Mouse (Mus musculus) lung, postnatal 0 days (tissue): Measurements from ENCODE around the gene Prr22. TPM values are rescaled to one million over a fixed set of nuclear protein-coding genes. Genes with fewer than 3 reads are reported as not detected.

Experiments used
- ATAC-seq: fragments of 200-750 bp; cut with Nextera tagmentation; 2 replicates; pipeline ENCODE4 v1.8.0; 2017; ENCODE audit warnings: moderate library complexity
- DNase-seq: peaks from one replicate; pipeline ENCODE4 v3.0.0-alpha.2; 2016; ENCODE audit warnings: low spot score
- H3K27ac ChIP-seq: fragments of 300-500 bp; sonication (generic); 2 replicates; pipeline ENCODE4 v1.5.1; 2014; ENCODE audit warnings: antibody characterized with exemption, mild to moderate bottlenecking, low read length, mixed read lengths
- H3K27me3 ChIP-seq: fragments of 300-500 bp; sonication (generic); replicated peaks from 2 replicates; pipeline ENCODE4 v1.6.1; 2014; ENCODE audit warnings: low read length, mixed read lengths; ENCODE audit not compliant: insufficient read depth
- H3K36me3 ChIP-seq: fragments of 300-500 bp; sonication (generic); 2 replicates; pipeline ENCODE4 v1.6.1; 2014; ENCODE audit warnings: low read length, mixed read lengths; ENCODE audit not compliant: insufficient read depth
- H3K4me1 ChIP-seq: fragments of 300-500 bp; sonication (generic); 2 replicates; pipeline ENCODE4 v1.6.1; 2014; ENCODE audit warnings: antibody characterized with exemption, low read depth, low read length, mixed read lengths; ENCODE audit not compliant: insufficient read depth
- H3K4me2 ChIP-seq: fragments of 300-500 bp; sonication (generic); replicated peaks from 2 replicates; pipeline ENCODE4 v1.6.1; 2014; ENCODE audit warnings: low read depth, mild to moderate bottlenecking, low read length, moderate library complexity, mixed read lengths
- H3K4me3 ChIP-seq: fragments of 300-500 bp; sonication (generic); 2 replicates; pipeline ENCODE4 v1.5.1; 2014; ENCODE audit warnings: low read depth, low read length
- H3K9ac ChIP-seq: fragments of 300-500 bp; sonication (generic); replicated peaks from 2 replicates; pipeline ENCODE4 v1.6.1; 2014; ENCODE audit warnings: low read depth, mild to moderate bottlenecking
- H3K9me3 ChIP-seq: fragments of 300-500 bp; sonication (generic); 2 replicates; pipeline ENCODE4 v1.6.1; 2016; ENCODE audit warnings: low read length, mixed read lengths
- CTCF ChIP-seq: IDR thresholded peaks from 2 replicates; pipeline ENCODE4 v1.5.1; 2016; ENCODE audit warnings: antibody characterized with exemption, mild to moderate bottlenecking
- EP300 ChIP-seq: IDR thresholded peaks from 2 replicates; pipeline ENCODE4 v1.6.1; 2016; ENCODE audit warnings: antibody characterized with exemption, mild to moderate bottlenecking, control low read depth
- WGBS: fragments of 180-500 bp; shearing (Covaris S2); extraction: QIAGEN DNeasy Blood & Tissue Kit; methylation state at CpG from one replicate; pipeline ENCODE4 v1.1.7; 2014; 5-methylcytosine and 5-hydroxymethylcytosine counted together
- polyA plus RNA-seq: library from polyadenylated mRNA; unstranded; fragments of >200 nt; fragmentation: Nextera tagmentation; extraction: Ambion mirVana; gene quantifications from 2 replicates; pipeline ENCODE4 v1.2.1, GENCODE M21; 2015

Gene Prr22
- polyA plus RNA-seq, 1 experiment from 2014 or later = 0.23 TPM

DNA sequence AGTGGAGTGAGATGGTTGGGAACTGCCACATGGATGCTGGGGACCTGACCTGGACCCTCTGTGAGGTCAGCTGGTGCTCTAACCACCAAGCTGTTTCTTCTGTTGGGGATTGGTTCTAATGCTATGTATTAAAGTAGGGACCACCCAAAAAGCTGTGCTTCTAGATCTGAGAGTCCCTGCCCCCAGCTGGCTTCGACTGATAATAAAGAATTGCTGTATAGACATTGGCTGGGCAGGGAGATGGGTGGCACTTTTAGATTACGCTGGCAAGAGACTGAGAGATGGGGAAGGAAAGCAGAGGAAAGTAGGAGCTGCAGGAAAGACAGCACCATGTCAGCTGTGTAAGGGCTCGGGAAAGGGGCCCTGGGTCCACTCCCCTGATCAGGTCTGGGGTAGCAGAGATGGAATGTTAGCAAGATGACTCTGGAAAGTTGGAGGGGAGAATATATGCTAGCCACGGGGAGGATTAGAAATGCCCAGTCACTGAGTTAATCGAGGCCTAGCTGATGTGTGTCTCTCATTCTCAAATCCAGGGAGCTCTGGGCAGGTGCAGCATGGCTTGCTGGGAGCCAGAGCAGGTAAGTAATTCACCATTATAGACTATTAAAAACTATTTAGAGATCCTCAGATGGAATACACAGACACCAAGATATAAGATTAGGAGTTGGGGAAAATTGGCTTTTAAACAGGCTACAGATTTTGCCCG lies 23.7 kb downstream of the Prr22 start:
- no peak overlapping the region for H3K27ac ChIP-seq
- no peak overlapping the region for H3K4me3 ChIP-seq
- WGBS = 61% methylated on average over 6 of the region's 6 CpGs
- no peaks in the 10 kb centered on the region for H3K9me3 ChIP-seq
- no peaks in the 10 kb centered on the region for H3K36me3 ChIP-seq
- DNase-seq (no peak), ATAC-seq (no peak)
- no peak overlapping the region for H3K4me2 ChIP-seq
- no peak for TF ChIP-seq EP300
- H3K9ac ChIP-seq = no peak overlapping the region
- no peaks in the 10 kb centered on the region for H3K4me1 ChIP-seq
- no peaks in the 10 kb centered on the region for H3K27me3 ChIP-seq

DNA sequence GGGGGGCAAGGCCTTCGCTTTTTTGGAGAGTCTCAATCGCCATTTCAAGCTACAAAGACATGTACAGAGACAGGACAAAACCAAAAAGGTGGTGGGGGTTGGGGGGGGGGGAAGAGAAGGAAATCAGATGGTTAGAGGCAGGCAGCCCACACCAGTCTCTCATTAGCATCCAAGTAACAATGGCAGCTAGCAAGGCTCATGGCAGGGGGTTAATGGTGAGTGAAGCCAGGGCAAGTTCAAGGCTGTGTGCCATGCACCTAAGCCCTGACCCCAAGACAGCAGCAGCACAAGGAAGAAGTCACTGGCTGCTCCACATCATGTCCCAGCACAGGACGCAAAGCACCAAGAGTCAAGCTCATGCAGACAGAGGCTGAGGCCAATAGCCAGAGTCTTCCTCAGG lies 29.2 kb downstream of the Prr22 start:
- Histone ChIP-seq H3K4me3 (no peak overlapping the region), H3K4me2 (no peak overlapping the region), H3K36me3 (no peaks in the 10 kb centered on the region), H3K27me3 (no peaks in the 10 kb centered on the region), H3K9me3 (no peaks in the 10 kb centered on the region), H3K4me1 (no peaks in the 10 kb centered on the region), H3K9ac (no peak overlapping the region), H3K27ac (no peak overlapping the region)
- no peak for DNase-seq
- WGBS = 84% methylated on average over 3 of the region's 3 CpGs
- ATAC-seq = no peak
- TF ChIP-seq CTCF = no peak
- no peak for TF ChIP-seq EP300

DNA sequence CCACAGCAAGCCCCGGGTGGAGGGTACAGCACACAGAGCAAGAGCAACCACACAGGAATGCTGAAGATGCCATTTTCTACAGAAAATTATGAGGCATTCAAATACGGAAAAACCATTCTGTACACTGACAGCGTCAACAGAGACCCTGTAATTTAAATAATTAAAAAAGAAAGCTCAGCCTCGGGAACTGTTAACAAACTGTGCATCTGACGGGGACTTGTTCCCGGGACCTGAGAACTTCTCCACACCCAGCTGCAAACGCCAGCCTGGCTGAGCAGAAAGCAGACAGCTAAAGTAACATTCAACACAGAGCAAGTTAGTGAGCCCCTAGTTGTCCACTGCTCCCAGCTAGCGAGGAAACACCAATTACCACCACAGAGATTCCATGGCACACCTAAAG lies 32.0 kb downstream of the Prr22 start:
- Histone ChIP-seq H3K9me3 (no peaks in the 10 kb centered on the region), H3K4me1 (no peaks in the 10 kb centered on the region), H3K27ac (no peak overlapping the region), H3K4me3 (no peak overlapping the region), H3K9ac (no peak overlapping the region), H3K27me3 (no peaks in the 10 kb centered on the region), H3K36me3 (no peaks in the 10 kb centered on the region), H3K4me2 (no peak overlapping the region)
- no peak for ATAC-seq
- TF ChIP-seq EP300 = no peak
- TF ChIP-seq CTCF = no peak
- DNase-seq = no peak
- WGBS = 75% methylated on average over 8 of the region's 8 CpGs

DNA sequence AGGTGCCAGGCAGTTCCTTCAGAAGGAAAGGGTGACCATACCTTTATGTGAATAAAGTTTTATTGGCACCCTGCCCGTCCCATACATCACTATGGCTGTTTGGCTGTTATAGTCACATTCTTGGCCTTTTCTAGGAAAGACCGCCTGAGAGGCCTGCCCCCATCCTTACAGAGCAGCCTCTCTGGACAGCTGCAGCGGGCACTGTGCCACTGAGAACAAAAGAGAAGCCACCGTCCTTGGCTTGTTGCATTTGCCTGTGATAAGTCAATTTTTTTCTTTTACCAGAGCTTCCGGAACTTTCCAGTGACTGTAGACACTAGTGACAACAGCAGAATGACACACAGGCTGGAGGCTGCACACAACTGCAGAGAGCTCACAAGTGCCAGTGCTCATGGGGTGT lies 34.9 kb downstream of the Prr22 start:
- H3K4me2 ChIP-seq = no peak overlapping the region
- WGBS = 45% methylated on average over 5 of the region's 5 CpGs
- ATAC-seq = no peak
- no peaks in the 10 kb centered on the region for H3K9me3 ChIP-seq
- H3K4me3 ChIP-seq = no peak overlapping the region
- TF ChIP-seq CTCF (no peak), EP300 (no peak)
- H3K9ac ChIP-seq = no peak overlapping the region
- H3K4me1 ChIP-seq = no peaks in the 10 kb centered on the region
- no peaks in the 10 kb centered on the region for H3K36me3 ChIP-seq
- H3K27me3 ChIP-seq = no peaks in the 10 kb centered on the region
- no peak for DNase-seq
- no peak overlapping the region for H3K27ac ChIP-seq

DNA sequence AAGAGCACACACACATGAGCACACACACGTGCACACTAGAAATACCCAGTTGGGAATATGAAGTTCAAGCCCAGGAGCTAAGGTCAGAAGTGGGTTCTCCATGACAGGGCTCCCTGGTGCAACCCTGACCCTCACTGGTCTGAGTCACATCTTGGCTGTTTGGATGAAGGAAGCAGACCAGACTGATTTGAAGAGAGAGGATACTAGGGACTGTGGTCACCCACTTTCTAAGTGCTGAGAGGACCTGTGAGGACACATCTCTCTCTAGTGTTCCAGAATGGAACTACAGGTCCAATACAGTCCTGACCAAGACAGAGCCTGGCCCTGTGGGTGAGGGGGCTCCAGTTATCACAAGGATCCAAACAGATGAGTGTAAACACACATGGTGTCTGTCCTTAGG lies 35.7 kb downstream of the Prr22 start:
- Histone ChIP-seq H3K4me1 (peaks cover 7% of the 10 kb centered on the region; the same call in 1 of the 2 replicates), H3K27ac (no peak overlapping the region), H3K4me2 (no peak overlapping the region), H3K36me3 (no peaks in the 10 kb centered on the region), H3K27me3 (no peaks in the 10 kb centered on the region), H3K4me3 (no peak overlapping the region), H3K9ac (no peak overlapping the region), H3K9me3 (no peaks in the 10 kb centered on the region)
- TF ChIP-seq EP300 (no peak), CTCF (peak; percentile 50)
- no peak for ATAC-seq
- no peak for DNase-seq
- WGBS = 100% methylated on average over 1 of the region's 1 CpGs

DNA sequence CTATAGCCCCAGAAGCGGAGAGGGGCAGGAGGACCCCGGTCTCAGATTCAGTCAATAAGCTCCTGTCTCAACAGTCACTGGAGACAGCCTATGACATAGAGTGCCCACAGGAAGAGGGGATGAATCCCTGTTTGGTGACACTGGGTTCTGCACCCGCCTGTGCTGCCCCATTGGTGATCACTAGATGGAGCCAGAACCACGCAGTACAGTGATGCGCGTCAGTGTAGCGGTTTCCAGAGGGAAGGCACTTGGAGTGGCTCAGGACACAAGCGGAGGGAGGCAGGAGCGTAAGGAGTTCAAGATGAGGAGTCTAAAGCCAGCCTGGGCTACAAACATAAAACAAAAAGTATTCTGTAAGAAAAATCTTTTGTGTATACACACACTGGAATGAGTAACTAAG lies 38.5 kb downstream of the Prr22 start:
- Histone ChIP-seq H3K27ac (no peak overlapping the region), H3K9ac (no peak overlapping the region), H3K36me3 (no peaks in the 10 kb centered on the region), H3K27me3 (no peaks in the 10 kb centered on the region), H3K4me2 (no peak overlapping the region), H3K9me3 (no peaks in the 10 kb centered on the region), H3K4me3 (no peak overlapping the region), H3K4me1 (peaks cover 7% of the 10 kb centered on the region; the same call in 1 of the 2 replicates)
- TF ChIP-seq CTCF = peak; percentile 99
- no peak for TF ChIP-seq EP300
- 8% methylated on average over 9 of the region's 9 CpGs for WGBS
- peak; percentile 79 for ATAC-seq
- DNase-seq = peak; percentile 88

DNA sequence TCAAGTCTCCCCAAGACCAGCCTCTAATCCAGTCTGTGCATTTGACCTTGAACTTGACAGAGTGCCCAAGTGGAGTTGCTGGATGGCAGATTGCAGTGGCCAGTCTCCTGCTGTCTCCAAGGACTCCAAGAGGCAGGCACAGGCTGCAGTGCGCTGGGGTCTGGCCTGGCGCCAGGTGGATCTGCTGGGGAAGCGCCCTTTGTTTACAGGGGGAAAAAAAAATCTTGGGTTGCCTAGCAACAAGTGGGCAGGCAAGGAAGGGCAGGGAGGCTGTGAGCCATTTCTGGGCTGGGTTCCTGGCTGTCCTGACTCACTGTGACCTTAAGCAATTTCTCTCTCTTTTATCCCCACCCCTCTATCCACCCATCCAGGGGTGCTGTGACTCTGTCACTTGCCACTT lies 40.2 kb downstream of the Prr22 start:
- Histone ChIP-seq H3K9me3 (no peaks in the 10 kb centered on the region), H3K4me3 (no peak overlapping the region), H3K4me2 (no peak overlapping the region), H3K36me3 (no peaks in the 10 kb centered on the region), H3K9ac (no peak overlapping the region), H3K27ac (no peak overlapping the region), H3K27me3 (no peaks in the 10 kb centered on the region), H3K4me1 (peaks cover 7% of the 10 kb centered on the region; the same call in 1 of the 2 replicates)
- ATAC-seq (peak; percentile 82), DNase-seq (peak; percentile 88)
- WGBS = 3% methylated on average over 3 of the region's 3 CpGs
- no peak for TF ChIP-seq EP300
- peak; percentile 24; the same call in 1 of the 2 replicates for TF ChIP-seq CTCF
